45 mouse cellular contexts compared by ENCODE assay signal in the genomic region with DNA sequence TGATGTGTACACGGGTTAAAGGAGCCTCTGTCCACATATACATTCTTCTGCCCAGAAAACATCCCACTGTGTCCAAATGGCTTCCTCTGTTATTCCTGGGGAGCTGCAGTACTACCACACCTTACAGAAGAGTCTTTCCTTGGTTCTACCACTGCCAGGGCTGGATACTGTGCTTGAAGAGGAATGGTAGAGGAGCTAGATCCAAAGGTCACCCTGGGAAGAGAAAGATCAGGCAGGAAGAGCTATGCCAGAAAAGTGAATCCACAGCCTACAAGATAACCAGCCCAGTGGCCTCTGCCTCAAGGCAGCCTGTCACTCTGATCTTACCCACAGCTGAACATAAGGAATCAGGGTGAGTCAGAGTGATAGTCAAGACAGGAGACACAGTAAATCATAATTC. TPM values are rescaled to one million over a fixed set of nuclear protein-coding genes. Genes with fewer than 3 reads are reported as not detected.
"Had no signal": no experiment of that assay in that cellular context is flagged by ENCODE, and none has a peak within 500 bp of the region (broad histone marks: within the 10 kb centered on the region; RNA-seq: fewer than 3 reads in every experiment).

No protein-coding gene starts in this region.

- H3K9me3 ChIP-seq: limb, embryonic 10.5 days; limb, embryonic 12.5 days; limb, embryonic 13.5 days; limb, embryonic 15.5 days; liver, embryonic 12.5 days; liver, embryonic 13.5 days; liver, embryonic 15.5 days; lung, embryonic 15.5 days; midbrain, embryonic 10.5 days; midbrain, embryonic 13.5 days; midbrain, embryonic 15.5 days; neural tube, embryonic 12.5 days had no signal

- ATAC-seq: liver, embryonic 12.5 days; liver, postnatal 0 days; lung, postnatal 0 days; midbrain, embryonic 13.5 days; midbrain, embryonic 15.5 days; midbrain, embryonic 16.5 days had no signal

- H3K27me3 ChIP-seq: limb, embryonic 12.5 days; limb, embryonic 13.5 days; limb, embryonic 15.5 days; liver, embryonic 12.5 days; liver, embryonic 13.5 days; liver, embryonic 15.5 days; lung, embryonic 15.5 days; megakaryocyte, embryonic 14.5 days; midbrain, embryonic 12.5 days; midbrain, embryonic 13.5 days; midbrain, embryonic 15.5 days; neural tube, embryonic 12.5 days had no signal

- H3K9ac ChIP-seq: limb, embryonic 12.5 days; limb, embryonic 13.5 days; limb, embryonic 15.5 days; liver, embryonic 12.5 days; liver, embryonic 13.5 days; liver, embryonic 14.5 days; liver, embryonic 15.5 days; liver, postnatal 0 days; lung, embryonic 14.5 days; lung, embryonic 15.5 days; midbrain, embryonic 12.5 days; midbrain, embryonic 13.5 days; midbrain, embryonic 15.5 days; neural tube, embryonic 12.5 days had no signal

- H3K27ac ChIP-seq: left cerebral cortex, adult 2 months; limb, embryonic 10.5 days; limb, embryonic 12.5 days; limb, embryonic 13.5 days; limb, embryonic 15.5 days; liver, embryonic 12.5 days; liver, embryonic 13.5 days; liver, embryonic 14.5 days; liver, embryonic 15.5 days; lung, embryonic 15.5 days; macrophage; midbrain, embryonic 10.5 days; midbrain, embryonic 12.5 days; midbrain, embryonic 13.5 days; midbrain, embryonic 15.5 days; neural tube, embryonic 12.5 days had no signal

- H3K4me3 ChIP-seq: left cerebral cortex, adult 2 months; limb, embryonic 10.5 days; limb, embryonic 12.5 days; limb, embryonic 13.5 days; limb, embryonic 15.5 days; liver, embryonic 12.5 days; liver, embryonic 13.5 days; liver, embryonic 15.5 days; lung, embryonic 15.5 days; megakaryocyte, embryonic 14.5 days; midbrain, embryonic 10.5 days; midbrain, embryonic 12.5 days; midbrain, embryonic 13.5 days; midbrain, embryonic 15.5 days; myocyte; neural tube, embryonic 12.5 days had no signal

- DNase-seq: left cerebral cortex, postnatal 4 days; liver; liver, embryonic 13.5 days; liver, postnatal 0 days; lung, adult 18-20 months; lung, adult 2 months; lung, embryonic 14.5 days; lung, postnatal 10 days; lung, postnatal 14 days; lung, postnatal 36 days; lung, postnatal 4 days; midbrain, embryonic 14.5 days had no signal

- H3K4me2 ChIP-seq: limb, embryonic 12.5 days; limb, embryonic 13.5 days; limb, embryonic 15.5 days; liver, embryonic 11.5 days; liver, embryonic 12.5 days; liver, embryonic 13.5 days; liver, embryonic 15.5 days; lung, embryonic 14.5 days; lung, embryonic 15.5 days; midbrain, embryonic 12.5 days; midbrain, embryonic 13.5 days; midbrain, embryonic 15.5 days; neural tube, embryonic 12.5 days had no signal

- H3K36me3 ChIP-seq: limb, embryonic 10.5 days; limb, embryonic 12.5 days; limb, embryonic 13.5 days; limb, embryonic 15.5 days; liver, embryonic 12.5 days; liver, embryonic 13.5 days; liver, embryonic 15.5 days; lung, embryonic 15.5 days; midbrain, embryonic 10.5 days; midbrain, embryonic 12.5 days; midbrain, embryonic 13.5 days; midbrain, embryonic 15.5 days; neural tube, embryonic 12.5 days had no signal

- H3K4me1 ChIP-seq: limb, embryonic 10.5 days; limb, embryonic 12.5 days; limb, embryonic 13.5 days; limb, embryonic 15.5 days; liver, embryonic 12.5 days; liver, embryonic 13.5 days; liver, embryonic 15.5 days; lung, embryonic 15.5 days; megakaryocyte, embryonic 14.5 days; midbrain, embryonic 10.5 days; midbrain, embryonic 12.5 days; midbrain, embryonic 13.5 days; midbrain, embryonic 15.5 days; neural tube, embryonic 12.5 days had no signal

RNA-seq across cellular contexts. Expression of a gene that starts 37.8 kb away (rescaled TPM):
- total RNA-seq: left cerebral cortex, adult 2 months; left cerebral cortex, postnatal 10 days; left cerebral cortex, postnatal 14 days; left cerebral cortex, postnatal 25 days; left cerebral cortex, postnatal 36 days; left cerebral cortex, postnatal 4 days; liver, adult 2 months; megakaryocyte progenitor cell, adult 5-6 weeks; megakaryocyte, adult 5-6 weeks; megakaryocyte-erythroid progenitor cell, adult 5-6 weeks had no signal
- polyA plus RNA-seq: limb, embryonic 10.5 days; limb, embryonic 11.5 days; limb, embryonic 12.5 days; limb, embryonic 13.5 days; limb, embryonic 14.5 days; limb, embryonic 15.5 days; liver, adult 2 months; liver, embryonic 11.5 days; liver, embryonic 12.5 days; liver, embryonic 13.5 days; liver, embryonic 14.5 days; liver, embryonic 15.5 days; liver, embryonic 16.5 days; liver, postnatal 0 days; lung, adult 2 months; lung, embryonic 14.5 days; lung, embryonic 15.5 days; lung, embryonic 16.5 days; lung, postnatal 0 days; macrophage; midbrain, embryonic 10.5 days; midbrain, embryonic 12.5 days; midbrain, embryonic 13.5 days; midbrain, embryonic 14.5 days; midbrain, embryonic 15.5 days; midbrain, embryonic 16.5 days; myocyte; neural tube, embryonic 11.5 days; neural tube, embryonic 12.5 days had no signal
